Mouse (Mus musculus) C2C12 (cell line): ENCODE measurements around the gene Creg2.

ENCODE experiments used
- CTCF ChIP-seq: IDR thresholded peaks from one replicate; pipeline ENCODE4 v1.5.1; 2011; ENCODE audit not compliant: control insufficient read depth, insufficient read depth, insufficient read length
- FOSL1 ChIP-seq: IDR thresholded peaks from one replicate; pipeline ENCODE4 v1.8.0; 2011; ENCODE audit warnings: mild to moderate bottlenecking, low read length; ENCODE audit not compliant: poor library complexity, insufficient read depth, severe bottlenecking
- MYOD1 ChIP-seq: IDR thresholded peaks from one replicate; pipeline ENCODE4 v1.6.1; 2011; ENCODE audit warnings: low read depth; ENCODE audit not compliant: control insufficient read depth, insufficient read length

DNA sequence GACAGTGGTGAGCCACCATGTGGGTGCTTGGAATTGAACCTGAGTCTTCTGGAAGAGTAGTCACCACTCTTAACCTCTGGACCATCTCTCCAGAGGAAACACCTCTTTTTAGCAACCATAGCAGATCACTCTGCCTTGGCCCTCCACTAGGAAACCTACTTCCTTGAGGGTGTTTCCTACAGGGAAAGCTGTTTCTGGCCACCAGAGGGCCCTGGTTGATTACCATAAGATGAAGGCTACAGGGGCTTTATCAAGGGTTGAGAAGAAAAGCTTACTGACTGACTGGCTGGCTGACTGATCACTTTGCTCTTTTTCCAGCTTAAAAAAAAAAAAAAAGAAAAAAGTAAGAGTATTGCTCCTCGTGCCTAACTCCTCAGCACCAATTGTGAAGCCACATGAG is 34.6 kb upstream of the Creg2 start:
- no peak for TF ChIP-seq MYOD1
- no peak for TF ChIP-seq CTCF
- TF ChIP-seq FOSL1: no peak
